10 mouse cellular contexts compared by ENCODE assay signal in genomic region chr3:152912216-152913101, GRCm38 (mm10).
DNase-seq lines count a peak whose midpoint lies in the region; ATAC-seq and TF ChIP-seq lines count a peak whose summit lies in the region.
"Had no signal": no experiment of that assay in that cellular context is flagged by ENCODE, and none has a peak within 500 bp of the region (broad histone marks: within the 10 kb centered on the region; RNA-seq: fewer than 3 reads in every experiment).

No protein-coding gene starts in this region.

- no peak overlapping the region for H3K9ac ChIP-seq in liver, adult 2 months (ENCODE audit: low read depth, low read length)
- no peak overlapping the region for H3K9ac ChIP-seq in hindbrain, embryonic 16.5 days (ENCODE audit: low read depth, low read length)
- H3K9ac ChIP-seq: midbrain, embryonic 15.5 days had no signal

- H3K4me1 ChIP-seq in liver, adult 2 months (ENCODE audit: control insufficient read depth, insufficient read depth, low read length), result no peaks in the 10 kb centered on the region
- no peaks in the 10 kb centered on the region for H3K4me1 ChIP-seq in small intestine, adult 2 months (ENCODE audit: control insufficient read depth, insufficient read depth, insufficient read length, low read length)
- H3K4me1 ChIP-seq in hindbrain, embryonic 16.5 days (ENCODE audit: control insufficient read depth, insufficient read depth, low read depth, low read length), result no peaks in the 10 kb centered on the region
- H3K4me1 ChIP-seq: midbrain, embryonic 15.5 days had no signal

- H3K36me3 ChIP-seq in liver, adult 2 months (ENCODE audit: control insufficient read depth, insufficient read depth, low read length), result no peaks in the 10 kb centered on the region
- no peaks in the 10 kb centered on the region for H3K36me3 ChIP-seq in small intestine, adult 2 months (ENCODE audit: control insufficient read depth, insufficient read depth, low read length)
- no peaks in the 10 kb centered on the region for H3K36me3 ChIP-seq in hindbrain, embryonic 16.5 days (ENCODE audit: control insufficient read depth, insufficient read depth, low read length)
- H3K36me3 ChIP-seq: midbrain, embryonic 15.5 days had no signal

- WGBS in liver, adult 2 months, result 83% methylated on average over 23 of the region's 23 CpGs
- 77% methylated on average over 23 of the region's 23 CpGs for WGBS in small intestine, adult 2 months
- WGBS in hindbrain, embryonic 16.5 days, result 79% methylated on average over 23 of the region's 23 CpGs

- H3K27me3 ChIP-seq in liver, adult 2 months (ENCODE audit: control insufficient read depth, insufficient read depth, low read length), result no peaks in the 10 kb centered on the region
- no peaks in the 10 kb centered on the region for H3K27me3 ChIP-seq in small intestine, adult 2 months (ENCODE audit: control insufficient read depth, insufficient read depth, low read length)
- H3K27me3 ChIP-seq in hindbrain, embryonic 16.5 days (replicated peaks; ENCODE audit: control insufficient read depth, insufficient read depth, low read length), result no peaks in the 10 kb centered on the region
- H3K27me3 ChIP-seq: midbrain, embryonic 15.5 days had no signal

- no peak overlapping the region for H3K27ac ChIP-seq in liver, adult 2 months (replicated peaks; ENCODE audit: insufficient read depth, low read depth, low read length)
- peak overlapping the region; percentile 89 for H3K27ac ChIP-seq in small intestine, adult 2 months (ENCODE audit: insufficient read depth, low read depth, low read length)
- H3K27ac ChIP-seq in hindbrain, embryonic 16.5 days (ENCODE audit: low read depth, low read length), result no peak overlapping the region
- H3K27ac ChIP-seq: midbrain, embryonic 15.5 days had no signal

- no peaks in the 10 kb centered on the region for H3K79me2 ChIP-seq in liver, adult 2 months (ENCODE audit: control insufficient read depth, insufficient read depth, low read length)

- no peak for TF ChIP-seq POLR2A in liver, adult 2 months (IDR thresholded peaks at IDR 0.05; ENCODE audit: extremely low read depth, insufficient read depth, low read length)
- TF ChIP-seq POLR2A in small intestine, adult 2 months (IDR thresholded peaks at IDR 0.05; ENCODE audit: low read depth, low read length), result no peak

- no peak for TF ChIP-seq CTCF in liver, adult 2 months (IDR thresholded peaks at IDR 0.05; ENCODE audit: low read depth, low read length)
- no peak for TF ChIP-seq CTCF in small intestine, adult 2 months (IDR thresholded peaks at IDR 0.05; ENCODE audit: extremely low read depth, insufficient read length, insufficient replicate concordance, low read depth, low read length)

- DNase-seq in gastrocnemius, adult 18-20 months (ENCODE audit: low spot score), result peak; percentile 3
- DNase-seq in gastrocnemius, postnatal 4 days (ENCODE audit: low spot score in 2 of 2), result no peak
- DNase-seq in liver, adult 2 months (ENCODE audit: extremely low read depth, low read depth, low spot score), result peak; percentile 28
- no peak for DNase-seq in adrenal gland, adult (ENCODE audit: inconsistent age in 2 of 2, low spot score in 1 of 2)
- no peak for DNase-seq in right cerebral cortex, adult 18-20 months
- DNase-seq: kidney, adult 8-10 months had no signal

- peak; percentile 82 for ATAC-seq in CD4-positive, CD25-positive, alpha-beta regulatory T cell, adult 4 months
- no peak for ATAC-seq in hindbrain, embryonic 16.5 days
- ATAC-seq: midbrain, embryonic 15.5 days had no signal

- H3K9me3 ChIP-seq in hindbrain, embryonic 16.5 days (ENCODE audit: control insufficient read depth, low read length), result no peaks in the 10 kb centered on the region; the same call in none of the 2 replicates
- H3K9me3 ChIP-seq: midbrain, embryonic 15.5 days had no signal

- H3K4me3 ChIP-seq in liver, adult 2 months (ENCODE audit: insufficient read depth, low read depth, low read length), result no peak overlapping the region
- H3K4me3 ChIP-seq in small intestine, adult 2 months (ENCODE audit: low read depth, low read length), result peak overlapping the region; percentile 43
- H3K4me3 ChIP-seq in hindbrain, embryonic 16.5 days (ENCODE audit: low read length), result no peak overlapping the region
- H3K4me3 ChIP-seq: midbrain, embryonic 15.5 days had no signal

- H3K4me2 ChIP-seq in hindbrain, embryonic 16.5 days (ENCODE audit: low read length), result no peak overlapping the region
- H3K4me2 ChIP-seq: midbrain, embryonic 15.5 days had no signal

Comparison
In these comparisons a context has a peak if more than half of its experiments do, and no peak if none do; other contexts are left out.
1. DNase-seq: peak in gastrocnemius, adult 18-20 months (single experiment) and liver, adult 2 months (single experiment); none in gastrocnemius, postnatal 4 days (0 of 2), adrenal gland, adult (0 of 2) and right cerebral cortex, adult 18-20 months (single experiment).